ENCODE assay signal across 10 mouse cellular contexts in genomic region chr17:54896198-54896597, GRCm38 (mm10).
DNase-seq lines count a peak whose midpoint lies in the region; ATAC-seq and TF ChIP-seq lines count a peak whose summit lies in the region.
"Had no signal": no experiment of that assay in that cellular context is flagged by ENCODE, and none has a peak within 500 bp of the region (broad histone marks: within the 10 kb centered on the region; RNA-seq: fewer than 3 reads in every experiment).

No protein-coding gene starts in this region.

- DNase-seq in hindbrain, embryonic 11.5 days (ENCODE audit: low spot score) = no peak
- DNase-seq in Muller cell, postnatal 12 days (ENCODE audit: inconsistent ontology term) = peak; percentile 66
- DNase-seq in brain, embryonic 14.5 days (ENCODE audit: low read depth) = peak; percentile 69
- DNase-seq in layer of hippocampus, adult 9-11 months = peak; percentile 33
- DNase-seq in urinary bladder, adult 2 months (ENCODE audit: low spot score) = no peak
- DNase-seq in spleen, adult 12 weeks (ENCODE audit: low spot score) = no peak
- DNase-seq: lung, postnatal 36 days had no signal

- peak; percentile 68 for ATAC-seq in hindbrain, embryonic 13.5 days (ENCODE audit: low FRiP score)
- no peak for ATAC-seq in hindbrain, embryonic 11.5 days (ENCODE audit: low FRiP score)
- ATAC-seq in granulocyte monocyte progenitor cell, adult 5-6 weeks (replicated peaks; ENCODE audit: poor library complexity, severe bottlenecking) = no peak
- ATAC-seq: Patski had no signal

- H3K27ac ChIP-seq in hindbrain, embryonic 13.5 days = no peak overlapping the region
- no peak overlapping the region for H3K27ac ChIP-seq in hindbrain, embryonic 11.5 days (ENCODE audit: low read depth, low read length)

- no peaks in the 10 kb centered on the region for H3K36me3 ChIP-seq in hindbrain, embryonic 13.5 days
- no peaks in the 10 kb centered on the region for H3K36me3 ChIP-seq in hindbrain, embryonic 11.5 days (ENCODE audit: control insufficient read depth, insufficient read depth, low read length)

- no peaks in the 10 kb centered on the region for H3K9me3 ChIP-seq in hindbrain, embryonic 13.5 days
- no peaks in the 10 kb centered on the region for H3K9me3 ChIP-seq in hindbrain, embryonic 11.5 days (ENCODE audit: control insufficient read depth, low read length)

- no peak for TF ChIP-seq POLR2A in brain, embryonic 14.5 days (IDR thresholded peaks at IDR 0.05; ENCODE audit: borderline replicate concordance, extremely low read depth, insufficient read depth, insufficient read length, poor library complexity, severe bottlenecking)

- 45% methylated on average over 4 of the region's 4 CpGs for WGBS in hindbrain, embryonic 13.5 days
- 65% methylated on average over 4 of the region's 4 CpGs for WGBS in hindbrain, embryonic 11.5 days

- TF ChIP-seq CTCF in brain, embryonic 14.5 days (IDR thresholded peaks at IDR 0.05; ENCODE audit: borderline replicate concordance, extremely low read depth, insufficient read depth, insufficient read length) = no peak

- 0 out of 2 replicates have a peak, but pooled peaks cover 4% of the 10 kb centered on the region for H3K4me1 ChIP-seq in hindbrain, embryonic 13.5 days (replicated peaks)
- no peaks in the 10 kb centered on the region for H3K4me1 ChIP-seq in hindbrain, embryonic 11.5 days (replicated peaks; ENCODE audit: control insufficient read depth, insufficient read depth, low read length)

- no peak overlapping the region for H3K4me2 ChIP-seq in hindbrain, embryonic 13.5 days
- no peak overlapping the region for H3K4me2 ChIP-seq in hindbrain, embryonic 11.5 days (replicated peaks; ENCODE audit: low read depth, low read length)

- no peak overlapping the region for H3K9ac ChIP-seq in hindbrain, embryonic 13.5 days
- H3K9ac ChIP-seq in hindbrain, embryonic 11.5 days (ENCODE audit: low read depth, low read length) = no peak overlapping the region

- no peak overlapping the region for H3K4me3 ChIP-seq in hindbrain, embryonic 13.5 days
- no peak overlapping the region for H3K4me3 ChIP-seq in hindbrain, embryonic 11.5 days (ENCODE audit: low read depth, low read length)

- H3K27me3 ChIP-seq in hindbrain, embryonic 13.5 days = no peaks in the 10 kb centered on the region
- H3K27me3 ChIP-seq in hindbrain, embryonic 11.5 days (ENCODE audit: control insufficient read depth, insufficient read depth, low read length) = no peaks in the 10 kb centered on the region
- H3K27me3 ChIP-seq: Patski had no signal

Comparison
In these comparisons a context has a peak if more than half of its experiments do, and no peak if none do; other contexts are left out.
1. DNase-seq: peak in Muller cell, postnatal 12 days (single experiment), brain, embryonic 14.5 days (single experiment) and layer of hippocampus, adult 9-11 months (single experiment); none in hindbrain, embryonic 11.5 days (single experiment), urinary bladder, adult 2 months (single experiment) and spleen, adult 12 weeks (single experiment).